Mouse (Mus musculus): ENCODE measurements around the gene Prkcz.

Gene Prkcz

DNA sequence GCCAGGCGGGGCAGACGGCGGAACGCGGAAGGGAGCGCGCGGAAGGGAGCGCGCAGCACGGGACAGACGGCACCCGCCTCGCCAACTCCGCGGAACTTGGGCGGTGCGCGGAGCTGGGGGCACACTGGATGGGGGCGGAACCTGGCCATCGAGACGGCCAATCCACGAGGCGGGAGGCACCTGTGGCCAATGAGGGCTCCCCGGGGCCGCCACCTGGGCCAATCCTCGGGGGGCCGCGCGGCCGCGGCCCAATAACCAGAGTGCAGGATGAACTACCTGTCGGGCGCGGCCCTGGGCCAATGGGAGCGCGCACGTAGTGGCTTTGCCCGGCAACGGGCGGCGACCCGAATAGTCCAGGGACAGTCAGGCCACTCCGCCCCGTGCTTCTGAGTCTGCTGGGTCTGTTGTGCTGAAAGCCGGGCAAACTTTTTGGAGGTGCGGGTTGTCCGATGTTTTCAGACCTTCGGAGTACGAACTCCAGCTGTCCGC lies at the start of gene Prkcz:
Gene Prkcz (minus strand): TSS at position 59 of the 489 bp plus-strand sequence.
- peak; percentile 93 for DNase-seq (ENCODE audit: low spot score)

DNA sequence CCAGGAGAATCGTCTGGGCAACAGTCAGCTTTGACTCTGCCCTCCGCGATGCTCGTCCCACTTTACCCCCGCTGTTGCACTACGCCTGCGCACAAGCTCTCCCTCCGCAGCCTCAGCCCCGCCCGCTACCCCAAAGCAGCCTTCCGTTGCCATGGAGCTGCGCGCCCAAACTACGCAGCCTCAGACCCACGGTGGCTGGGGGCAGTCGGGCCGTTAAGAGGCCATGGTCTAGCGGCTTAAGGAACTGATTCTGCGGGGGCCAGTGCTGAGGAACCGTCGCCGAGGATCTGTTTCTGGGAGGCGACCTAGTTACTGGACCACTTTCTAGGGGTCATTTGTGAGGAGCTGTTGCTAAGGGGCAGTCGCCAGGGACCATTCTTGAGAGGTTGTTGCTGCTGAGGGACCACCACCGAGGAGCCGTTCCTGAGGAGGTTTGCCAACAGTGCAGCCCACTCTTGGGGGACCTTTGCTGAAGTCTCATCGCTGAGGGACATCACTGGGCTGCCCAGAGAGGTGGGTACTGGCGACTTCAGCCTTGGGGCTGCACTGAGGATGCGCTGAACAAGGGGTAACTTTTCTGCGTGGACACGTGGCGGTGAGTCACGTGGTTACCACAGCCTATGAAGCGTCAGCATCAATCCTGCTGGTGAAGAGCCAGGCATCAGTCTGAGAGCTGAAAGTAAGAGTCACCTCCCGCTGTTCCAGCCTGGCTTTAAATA lies 48.1 kb upstream of the Prkcz start, which contains the start of gene Cfap74:
Gene Cfap74 (plus strand): TSS at position 133 of the 719 bp plus-strand sequence.
- peak; percentile 78 for DNase-seq (ENCODE audit: low spot score)

DNA sequence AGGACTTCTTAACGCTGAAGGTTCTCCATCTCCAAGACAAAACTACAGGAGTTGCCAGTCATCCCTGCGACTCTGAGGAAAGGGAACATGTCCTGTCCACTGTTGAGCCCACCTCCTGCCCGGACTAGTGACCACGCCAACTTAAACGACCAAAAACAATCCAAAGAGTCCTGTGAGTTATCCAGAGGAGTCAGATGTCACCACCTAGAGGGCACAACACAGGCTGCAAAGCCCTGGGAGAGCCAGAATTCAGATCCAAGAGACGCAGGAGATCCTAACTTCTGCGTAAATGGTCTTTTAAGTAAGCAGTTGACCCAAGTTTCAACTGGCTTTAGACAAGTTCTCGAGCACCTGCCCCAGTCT lies 47.5 kb upstream of the Prkcz start:
- DNase-seq (ENCODE audit: low spot score): no peak

DNA sequence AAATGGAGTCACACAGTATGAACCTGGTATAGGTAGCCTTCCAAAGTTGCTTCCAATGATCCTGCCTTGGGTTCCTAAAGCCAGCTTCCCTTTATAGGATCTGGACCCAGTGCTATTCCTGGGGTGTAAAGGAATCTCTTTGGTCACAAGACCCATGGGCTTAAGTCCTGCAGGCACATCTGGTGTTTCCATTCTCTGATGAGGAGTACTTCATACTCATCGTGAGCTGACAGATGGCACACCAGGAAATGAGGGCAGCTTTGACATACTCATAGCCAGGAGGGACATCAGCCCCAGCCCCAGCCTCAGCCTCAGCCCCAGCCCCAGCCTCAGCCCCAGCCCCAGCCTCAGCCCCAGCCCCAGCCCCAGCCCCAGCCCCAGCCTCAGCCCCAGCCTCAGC lies 41.3 kb upstream of the Prkcz start:
- no peak for DNase-seq (ENCODE audit: low spot score)

DNA sequence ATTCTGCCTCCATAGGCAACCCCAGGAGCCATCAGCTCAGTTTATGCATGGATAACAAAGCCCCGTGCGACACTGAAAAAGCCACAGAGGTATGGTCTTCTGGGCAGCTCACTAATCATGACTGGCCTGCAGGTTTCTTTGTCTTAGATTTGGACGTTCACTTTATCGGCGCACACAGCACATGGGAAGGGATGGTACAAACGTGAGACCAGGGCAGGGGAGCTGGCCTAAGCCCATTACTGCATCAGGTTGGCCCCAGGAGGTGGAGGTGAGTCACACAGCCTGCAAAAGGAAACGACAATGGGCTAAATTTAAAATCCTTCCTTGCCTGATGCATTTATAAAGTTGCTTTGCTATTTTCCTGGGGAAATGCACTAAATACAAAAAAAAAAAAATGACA lies 40.0 kb upstream of the Prkcz start:
- DNase-seq (ENCODE audit: low spot score): no peak

DNA sequence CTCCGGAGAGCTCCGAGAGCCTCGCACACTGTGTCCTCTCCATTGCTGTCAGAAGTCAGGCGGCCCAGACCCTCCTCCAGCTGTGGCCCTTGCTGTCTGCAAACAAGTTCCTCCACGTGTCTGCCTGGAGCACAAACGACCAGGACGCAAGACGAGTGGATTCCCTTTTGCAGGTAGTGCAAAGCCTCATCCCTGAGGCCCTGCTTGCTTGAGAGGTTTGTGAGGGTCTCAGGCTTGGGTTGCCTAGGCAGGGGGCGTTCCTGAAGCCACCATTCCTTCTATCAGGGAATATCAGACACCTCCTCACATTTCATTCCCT lies 37.0 kb upstream of the Prkcz start:
- DNase-seq (ENCODE audit: low spot score): no peak

DNA sequence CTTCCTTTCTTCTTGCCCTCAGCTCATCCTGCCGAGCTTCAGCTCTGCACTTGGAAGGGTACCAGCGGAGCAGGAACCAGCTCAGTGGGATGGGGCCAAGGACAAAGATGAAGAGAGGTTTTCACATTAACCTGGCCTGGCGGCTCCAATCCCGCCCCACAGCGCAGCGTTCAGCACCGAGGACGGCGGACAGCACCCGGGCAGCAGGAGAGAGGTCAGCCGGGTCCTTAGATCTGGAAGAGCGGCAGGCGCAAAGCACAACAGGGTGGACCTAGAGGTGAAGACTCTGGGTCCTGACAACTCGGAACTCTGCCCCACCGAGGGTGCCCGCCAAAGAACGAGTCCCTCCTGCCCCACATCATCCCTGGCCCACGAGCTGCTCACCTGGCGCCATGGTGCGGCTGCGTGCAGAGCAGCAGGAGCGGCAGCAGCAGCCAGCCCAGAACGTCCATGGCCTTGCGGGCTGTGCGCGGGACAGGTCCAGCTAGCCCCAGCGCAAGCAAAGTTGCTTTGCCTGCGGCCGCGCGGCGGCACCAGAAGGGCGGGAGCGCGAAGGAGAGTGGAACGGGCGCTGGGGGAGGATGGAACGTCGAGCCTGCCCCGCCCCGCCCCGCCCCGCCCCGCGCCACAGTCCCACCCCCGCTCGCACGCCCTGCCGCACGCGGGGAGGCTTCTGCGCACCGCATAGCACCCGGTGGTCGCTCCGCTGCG lies 36.5 kb upstream of the Prkcz start, which contains the start of gene Gabrd:
Gene Gabrd (minus strand): TSS at position 602 of the 711 bp plus-strand sequence.
- no peak for DNase-seq (ENCODE audit: low spot score)

DNA sequence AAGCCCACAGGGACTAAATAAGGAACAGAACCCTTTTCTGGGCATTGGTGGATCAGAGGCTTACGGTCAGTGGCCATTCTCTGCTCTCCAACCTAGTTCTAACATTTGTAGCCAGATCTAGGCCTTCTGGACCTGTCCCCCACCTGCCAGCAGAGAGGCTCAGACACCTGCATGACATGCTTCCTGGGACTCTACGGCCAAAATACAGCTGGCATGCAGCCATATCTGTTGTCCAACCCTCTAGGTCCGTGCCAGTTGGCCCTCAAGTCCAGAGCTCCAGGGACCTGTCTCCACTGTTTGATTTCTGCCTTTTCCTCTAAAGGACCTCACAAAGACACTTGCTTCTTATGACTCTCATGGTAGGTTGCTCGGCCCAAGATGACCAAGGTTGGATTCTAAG lies 35.6 kb upstream of the Prkcz start:
- no peak for DNase-seq (ENCODE audit: low spot score)

DNA sequence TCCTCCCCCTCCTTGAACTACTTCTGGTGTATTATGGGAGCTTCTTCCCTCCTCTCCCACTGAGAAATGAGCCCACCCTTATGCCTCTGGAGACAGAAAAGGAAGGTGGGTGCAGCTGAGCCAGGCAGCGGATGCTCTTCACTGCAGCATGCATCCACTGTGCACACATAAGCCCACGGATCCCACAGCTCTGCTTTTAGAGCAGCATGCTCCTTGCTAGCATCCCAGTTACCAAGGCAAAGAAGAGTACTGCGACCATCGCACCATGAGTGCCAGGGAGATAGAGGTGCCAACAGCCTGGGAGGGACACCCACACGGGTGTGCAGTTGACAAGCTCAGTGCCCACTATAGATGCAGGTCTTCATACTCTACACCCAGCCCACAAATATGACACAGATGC lies 34.3 kb upstream of the Prkcz start:
- no peak for DNase-seq (ENCODE audit: low spot score)

DNA sequence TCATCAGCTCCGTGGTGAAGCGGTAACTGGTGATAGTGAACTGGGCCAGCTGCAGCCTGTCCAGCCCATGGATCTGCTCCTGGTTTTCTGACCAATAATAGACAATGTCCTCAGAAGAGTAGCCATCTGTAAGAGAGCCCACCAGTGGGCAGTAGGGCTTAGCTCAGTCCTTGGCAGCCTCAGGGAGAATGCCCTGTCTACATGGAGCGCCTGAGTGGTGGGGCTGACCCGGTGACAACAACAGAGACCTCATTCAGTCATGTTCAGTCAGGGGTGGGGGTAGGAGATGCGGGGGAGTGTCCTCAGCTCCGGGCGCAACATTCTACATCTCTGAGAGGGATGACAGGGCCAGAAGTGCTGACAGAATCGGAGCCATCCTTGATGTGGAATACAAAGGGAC lies 26.0 kb upstream of the Prkcz start:
- no peak for DNase-seq (ENCODE audit: low spot score)

DNA sequence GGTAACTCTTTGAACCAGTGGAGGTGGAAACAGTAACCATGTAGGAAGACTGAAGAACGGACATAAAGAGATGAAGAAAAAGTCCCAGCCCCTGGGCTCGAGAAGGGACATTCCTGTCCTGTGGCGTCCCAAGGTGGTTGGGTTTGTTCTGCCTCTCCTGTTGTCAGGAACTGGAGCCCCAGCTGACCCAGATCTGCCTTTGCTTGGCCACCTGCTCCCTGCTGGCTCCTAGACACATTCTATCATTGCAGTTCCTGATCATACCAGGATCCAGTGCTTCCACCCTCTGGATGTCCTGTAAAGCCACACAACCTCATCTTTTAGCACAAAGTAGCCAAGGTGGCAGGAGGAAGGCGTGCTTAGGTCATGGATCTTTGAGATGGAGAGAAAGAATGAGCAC lies 22.2 kb upstream of the Prkcz start:
- no peak for DNase-seq (ENCODE audit: low spot score)

DNA sequence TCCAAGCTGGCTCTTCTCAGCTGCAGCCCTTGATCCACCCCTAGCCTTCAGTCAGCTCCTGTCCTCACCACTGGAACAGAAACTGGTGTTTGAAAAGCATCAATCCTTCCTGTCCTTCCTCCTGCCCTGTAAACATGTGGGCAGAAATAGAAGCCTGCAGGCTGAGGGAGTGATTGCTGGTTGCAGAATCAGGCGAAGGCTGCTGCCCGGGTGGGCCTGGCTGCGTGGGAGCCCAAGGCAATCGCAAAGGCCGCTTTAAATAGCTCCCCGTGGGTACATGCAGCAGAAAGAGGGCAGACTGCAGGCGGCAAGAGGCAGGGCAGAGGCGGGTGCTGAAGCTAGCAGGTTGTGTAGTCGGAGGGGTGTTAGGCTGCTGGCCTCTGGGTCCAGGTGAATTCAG lies 21.6 kb upstream of the Prkcz start:
- DNase-seq (ENCODE audit: low spot score): no peak

DNA sequence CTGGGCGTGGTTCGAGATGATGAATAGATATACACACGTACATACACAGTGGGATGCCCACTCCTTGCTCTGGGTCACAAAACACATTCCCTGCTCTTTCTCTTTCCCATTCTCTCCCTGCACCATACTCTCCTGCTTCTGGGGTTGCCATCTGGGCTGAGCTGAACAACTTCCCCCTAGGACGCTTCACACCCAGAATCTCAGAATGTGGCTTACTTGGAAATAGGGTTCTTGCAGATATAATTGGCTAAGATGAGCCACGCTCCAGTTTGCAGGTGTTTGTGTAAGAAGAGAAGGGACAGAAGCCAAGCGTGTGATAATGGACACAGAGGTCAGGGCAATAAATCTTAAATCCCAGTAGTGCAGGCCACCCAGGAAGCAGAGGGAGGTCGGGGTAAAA lies 20.8 kb upstream of the Prkcz start:
- DNase-seq (ENCODE audit: low spot score): no peak

DNA sequence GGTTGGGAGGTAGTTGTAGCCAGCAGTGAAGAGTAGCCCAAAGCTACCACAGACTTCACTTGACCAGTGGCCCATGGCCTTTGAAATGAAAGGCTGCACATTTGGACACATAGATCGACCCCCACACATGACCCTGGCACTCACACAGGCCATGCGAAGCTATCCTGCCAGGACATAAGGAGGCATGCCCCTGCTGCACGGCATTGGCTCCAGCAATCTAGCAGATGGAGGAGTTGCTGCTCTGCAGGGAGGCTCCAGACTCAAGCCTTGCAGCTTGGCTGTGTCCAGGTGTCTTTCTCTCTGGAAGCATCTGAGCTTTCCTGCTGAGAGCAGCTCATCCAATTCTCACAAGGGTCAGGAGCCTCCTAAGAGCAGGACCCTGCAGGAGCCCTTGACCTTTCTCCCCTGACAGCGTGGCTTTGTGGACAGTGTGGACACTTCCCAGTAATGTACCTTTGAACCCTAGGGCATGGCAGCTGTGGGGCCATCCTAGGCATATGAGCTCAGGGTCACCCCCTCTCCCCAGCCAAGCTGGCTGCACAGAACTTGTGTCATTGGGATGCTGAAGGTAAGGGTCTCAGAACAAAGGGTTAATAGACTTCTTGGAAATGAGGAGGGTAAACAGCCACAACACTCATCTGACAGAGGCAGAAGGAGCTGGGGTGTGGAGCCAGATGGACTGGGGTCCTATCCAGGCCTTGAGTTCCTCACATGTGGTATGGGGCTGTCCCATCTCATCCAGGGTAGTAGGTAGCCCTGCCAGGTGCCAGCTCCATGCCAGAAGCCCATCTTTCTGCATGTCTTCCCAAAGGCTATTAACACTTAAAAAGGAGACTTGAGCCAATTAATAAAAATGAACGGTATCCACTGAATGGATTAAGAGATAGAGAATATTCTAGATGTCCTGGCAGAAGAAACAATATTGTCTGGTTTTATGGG lies 10.9 kb upstream of the Prkcz start:
- no peak for DNase-seq (ENCODE audit: low spot score)

DNA sequence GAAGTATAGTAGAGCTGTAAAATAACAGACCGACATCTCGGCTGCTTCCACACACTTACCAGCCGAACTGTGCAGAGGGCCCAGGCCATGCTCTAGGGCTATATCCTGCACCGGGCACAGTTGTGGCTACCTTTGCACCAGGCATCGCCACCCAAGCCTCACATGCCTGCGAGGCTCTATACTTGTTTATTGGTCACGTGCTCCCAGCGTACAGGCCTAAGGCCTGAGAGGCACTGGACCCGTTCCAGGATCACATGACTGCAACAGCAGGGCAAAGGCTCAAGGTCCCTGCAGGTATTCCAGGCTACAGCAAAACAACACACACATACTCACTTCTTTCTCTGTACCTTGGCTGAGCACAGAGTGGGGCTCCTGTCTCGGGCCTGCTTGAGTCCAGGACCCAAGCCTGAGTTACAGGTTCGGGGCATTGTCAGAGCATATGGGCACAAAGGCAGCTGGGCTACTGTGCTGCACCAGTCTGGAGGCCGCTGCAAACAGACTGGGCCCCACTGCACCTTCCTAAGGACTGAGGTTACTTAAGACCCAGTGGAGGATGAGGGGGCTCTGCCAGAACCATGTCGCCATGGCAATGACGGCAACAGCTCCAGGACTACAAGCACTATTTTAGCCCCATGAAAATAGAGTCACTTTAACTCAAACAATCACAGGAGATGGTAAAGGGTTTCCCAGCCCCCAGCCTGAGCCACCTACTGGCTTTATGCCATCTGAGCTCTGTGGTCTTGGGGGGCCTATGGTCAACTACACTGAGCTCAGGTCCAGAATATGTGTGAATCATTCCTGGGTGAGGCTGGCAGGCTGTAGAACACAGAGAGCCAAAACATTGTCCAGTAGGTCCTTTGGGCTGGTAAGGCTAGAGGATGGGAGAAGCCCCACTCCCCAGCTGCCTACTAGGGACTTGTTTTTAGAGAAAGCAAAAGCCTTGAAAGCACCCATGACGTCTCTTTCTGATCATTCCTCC lies 9.9 kb upstream of the Prkcz start:
- DNase-seq (ENCODE audit: low spot score): no peak

DNA sequence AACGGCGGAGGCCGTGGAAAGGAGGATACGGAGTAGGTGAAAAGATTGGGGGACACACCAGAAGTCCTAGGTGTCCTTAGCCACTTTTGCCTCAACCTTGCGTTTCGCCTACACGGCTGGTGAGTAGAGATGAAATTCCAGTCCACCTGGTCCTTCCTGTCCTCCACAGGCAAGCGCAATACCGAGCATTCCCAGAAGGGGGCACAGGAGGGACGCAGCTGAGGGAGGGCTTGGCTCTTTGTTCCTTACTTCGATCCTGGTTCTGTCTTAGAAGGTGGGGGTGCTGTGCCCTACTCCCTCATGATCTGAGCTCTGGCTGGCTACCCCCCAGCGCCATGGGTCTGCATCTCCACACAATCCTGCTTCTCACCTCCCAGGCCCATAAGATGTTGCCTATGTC lies 7.5 kb upstream of the Prkcz start:
- peak; percentile 51 for DNase-seq (ENCODE audit: low spot score)

DNA sequence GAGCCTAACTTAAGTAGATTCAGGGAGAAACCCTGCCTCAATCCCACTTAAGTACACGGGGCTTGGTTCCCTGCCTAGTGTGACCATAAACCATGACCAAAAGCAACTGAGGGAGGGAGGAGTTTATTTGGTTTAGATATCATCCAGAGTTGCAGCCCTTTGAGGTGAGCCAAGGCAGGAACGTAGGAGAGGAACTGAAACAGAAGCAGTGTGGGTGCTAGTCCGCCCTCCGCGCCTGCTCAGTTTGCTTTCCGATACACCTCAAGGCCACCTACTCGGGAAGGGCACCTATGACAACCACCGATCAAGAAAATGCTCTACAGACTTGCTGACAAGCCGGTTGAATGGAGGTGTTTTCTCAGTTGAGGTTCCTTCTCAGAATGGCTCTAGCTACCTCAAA lies 6.6 kb upstream of the Prkcz start:
- DNase-seq (ENCODE audit: low spot score): no peak

DNA sequence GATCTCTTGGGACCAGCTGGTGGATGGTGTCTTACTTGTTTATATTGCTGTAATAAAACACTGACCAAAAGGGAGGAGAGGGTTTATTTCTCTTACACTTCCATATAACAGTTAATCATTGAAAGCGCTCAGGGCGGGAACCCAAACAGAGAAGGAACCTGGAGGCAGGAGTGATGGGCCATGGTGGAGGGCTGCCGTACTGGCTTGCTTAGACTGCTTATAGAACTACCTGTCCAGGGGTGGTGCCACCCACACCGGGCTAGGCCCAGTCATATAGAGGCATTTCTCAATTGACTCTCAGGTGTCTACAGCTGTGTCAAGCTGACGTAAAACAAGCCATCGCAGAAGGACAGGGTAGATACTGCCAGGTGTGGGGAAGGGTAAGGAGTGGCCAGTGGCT lies 5.6 kb upstream of the Prkcz start:
- no peak for DNase-seq (ENCODE audit: low spot score)

DNA sequence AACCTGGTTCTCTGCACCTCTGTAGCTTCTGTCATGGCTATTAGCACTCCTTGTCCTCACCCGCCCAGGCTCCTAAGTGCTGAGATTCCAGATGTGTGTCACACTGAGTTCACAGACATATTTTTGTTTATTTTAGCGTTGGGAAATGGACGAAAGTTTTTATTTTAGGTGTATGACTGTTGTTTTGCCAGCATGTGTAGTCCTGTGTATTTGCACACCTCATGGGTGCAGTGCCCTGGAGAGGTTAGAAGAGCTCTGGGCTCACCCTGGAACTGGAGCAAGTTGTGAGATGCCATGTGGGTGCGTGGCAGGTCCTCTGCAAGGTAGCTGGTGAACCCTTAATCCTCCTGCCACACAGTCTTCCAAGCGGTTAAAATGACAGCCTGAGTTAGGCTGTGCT lies 1.3 kb upstream of the Prkcz start:
- no peak for DNase-seq (ENCODE audit: low spot score)

DNA sequence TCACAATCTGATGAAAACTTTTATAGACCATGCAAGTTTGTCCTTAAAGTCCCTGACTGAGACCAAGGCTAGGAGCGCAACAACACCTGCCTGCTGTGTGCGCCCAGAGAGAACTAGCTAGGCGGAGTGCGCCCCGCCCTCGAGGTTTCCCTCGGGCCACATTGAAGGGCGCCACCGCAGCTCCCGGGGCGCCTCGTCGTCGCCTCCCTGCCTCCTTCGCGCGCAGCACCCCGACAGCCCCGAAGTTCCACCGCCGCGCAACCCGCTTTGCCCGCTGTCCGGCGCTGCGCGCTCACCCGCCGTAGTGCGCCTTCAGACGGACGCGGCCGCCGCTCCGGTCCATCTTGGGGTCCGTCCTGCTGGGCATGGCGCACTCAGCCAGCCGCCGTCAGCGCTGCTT lies 305 bp downstream of the Prkcz start:
- DNase-seq (ENCODE audit: low spot score): peak; percentile 50
